Mouse (Mus musculus): Measurements from ENCODE around the gene Rgs19.

The Rgs19 gene

DNA sequence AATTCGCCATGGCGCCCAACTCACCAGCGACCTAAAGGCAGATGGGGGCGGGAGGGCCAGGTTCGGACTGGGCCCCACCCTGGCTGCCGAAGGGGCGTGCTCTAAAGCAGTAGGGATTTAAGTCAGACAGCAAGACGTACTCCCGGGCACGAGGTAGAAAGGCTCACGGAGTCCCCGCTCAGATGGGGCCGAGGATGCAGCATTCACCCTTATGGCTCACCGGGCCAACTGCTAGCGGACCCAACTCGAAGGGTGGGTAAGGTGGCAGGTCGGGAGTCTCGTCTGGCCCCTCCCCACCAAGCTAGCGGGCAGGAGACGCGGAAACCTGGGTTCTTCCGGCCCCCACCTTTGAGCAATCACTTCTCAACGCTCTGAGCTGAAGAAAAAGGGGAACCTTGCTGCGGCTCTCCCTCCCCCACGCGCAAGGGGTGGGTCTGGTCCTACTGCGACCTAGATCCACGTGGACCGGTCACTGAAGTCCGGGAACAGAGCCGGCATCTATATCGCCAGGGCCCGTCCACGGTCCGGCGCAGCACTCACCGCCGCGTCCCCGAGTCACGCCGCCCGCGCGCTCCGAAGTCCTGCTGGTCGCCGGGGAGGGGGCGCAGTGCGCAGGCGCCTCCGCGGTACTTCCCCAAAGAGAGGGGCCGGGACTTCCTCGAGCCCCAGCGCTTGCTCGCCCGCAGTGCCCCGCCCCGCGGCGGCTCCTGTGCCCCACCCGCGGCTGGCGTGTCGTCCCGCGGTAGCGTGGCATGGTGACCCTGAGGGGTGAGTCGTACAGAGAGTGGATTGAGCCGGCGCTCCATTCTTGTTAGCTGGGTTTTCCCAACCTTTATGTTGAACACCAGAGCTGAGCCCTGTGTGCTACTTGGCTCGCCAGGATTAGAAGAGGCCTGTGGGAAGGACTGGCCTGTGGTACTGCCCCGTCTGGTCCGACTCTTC is at the start of gene Rgs19:
Gene Rgs19, minus strand, starts transcription at position 639 of the 942 bp plus-strand sequence.
- no peak for DNase-seq (ENCODE audit: low read depth, low spot score)

- DNase-seq (ENCODE audit: low read depth, low spot score), result no peak
Observed at GRCm38 (mm10) chr2:181730051-181730450, 36.3 kb upstream of the Rgs19 start.

DNA sequence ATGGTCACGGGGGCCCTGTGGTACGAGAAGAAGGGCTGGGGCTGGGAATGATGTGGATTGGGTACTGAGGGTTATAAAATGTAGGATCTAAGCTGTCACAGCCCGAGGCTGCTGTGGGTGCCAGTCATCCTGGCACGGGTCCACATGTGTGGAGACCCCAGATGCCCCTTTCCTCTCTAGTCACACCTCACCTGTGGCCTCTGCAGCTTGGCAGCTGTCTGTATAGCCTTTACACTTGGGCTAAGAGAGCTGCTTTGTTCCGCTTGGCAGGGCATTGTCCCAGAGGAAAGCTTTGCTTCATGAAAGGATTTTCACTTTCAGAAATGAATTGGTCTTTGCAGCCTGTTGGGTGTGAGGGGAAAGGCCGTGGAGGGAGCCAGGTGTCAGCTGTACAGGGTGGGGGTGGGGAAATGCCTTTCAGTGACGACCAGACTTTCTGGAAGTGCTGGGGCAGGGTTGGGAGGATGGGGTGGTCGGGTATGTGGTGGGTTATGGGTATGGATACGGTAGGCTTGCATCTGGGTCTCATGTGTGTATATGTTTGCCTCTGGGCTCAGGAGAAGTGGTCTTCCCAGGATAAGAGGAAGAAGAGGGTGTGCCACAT is 34.0 kb upstream of the Rgs19 start:
- DNase-seq (ENCODE audit: low read depth, low spot score), result no peak

GRCm38 (mm10) chr2:181722213-181722612 is 28.4 kb upstream of the Rgs19 start:
- no peak for DNase-seq (ENCODE audit: low read depth, low spot score)

- DNase-seq (ENCODE audit: low read depth, low spot score), result no peak
Observed at GRCm38 (mm10) chr2:181721200-181721599, 27.4 kb upstream of the Rgs19 start.

DNA sequence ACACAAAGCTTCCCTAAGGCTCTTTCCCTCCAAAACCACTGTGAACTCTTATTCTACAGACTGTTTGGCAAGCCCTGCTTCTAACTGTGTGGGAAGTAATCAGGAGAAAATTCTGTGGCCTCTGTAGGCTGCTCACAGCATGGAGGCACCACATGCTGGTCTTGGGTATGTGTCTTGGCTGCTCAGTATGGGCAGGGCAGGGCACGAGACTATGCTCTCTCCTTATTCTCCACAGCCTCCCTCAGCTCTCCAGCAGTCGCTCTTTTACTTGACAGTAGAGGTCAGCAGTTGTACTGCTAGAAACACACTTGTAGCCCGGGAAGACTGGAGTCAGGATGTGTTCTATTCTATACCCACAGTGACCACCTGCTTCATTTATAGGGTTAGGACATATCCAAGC is 26.3 kb upstream of the Rgs19 start:
- no peak for DNase-seq (ENCODE audit: low read depth, low spot score)

GRCm38 (mm10) chr2:181716991-181717390 is 23.2 kb upstream of the Rgs19 start:
- no peak for DNase-seq (ENCODE audit: low read depth, low spot score)

- DNase-seq (ENCODE audit: low read depth, low spot score), result no peak
Observed at GRCm38 (mm10) chr2:181715382-181715781, 21.6 kb upstream of the Rgs19 start.

- peak; percentile 62 for DNase-seq (ENCODE audit: low read depth, low spot score)
Observed at GRCm38 (mm10) chr2:181714903-181715326, 21.1 kb upstream of the Rgs19 start, which contains the start of gene Oprl1. Gene Oprl1 (plus strand): TSS chr2:181715016.

DNA sequence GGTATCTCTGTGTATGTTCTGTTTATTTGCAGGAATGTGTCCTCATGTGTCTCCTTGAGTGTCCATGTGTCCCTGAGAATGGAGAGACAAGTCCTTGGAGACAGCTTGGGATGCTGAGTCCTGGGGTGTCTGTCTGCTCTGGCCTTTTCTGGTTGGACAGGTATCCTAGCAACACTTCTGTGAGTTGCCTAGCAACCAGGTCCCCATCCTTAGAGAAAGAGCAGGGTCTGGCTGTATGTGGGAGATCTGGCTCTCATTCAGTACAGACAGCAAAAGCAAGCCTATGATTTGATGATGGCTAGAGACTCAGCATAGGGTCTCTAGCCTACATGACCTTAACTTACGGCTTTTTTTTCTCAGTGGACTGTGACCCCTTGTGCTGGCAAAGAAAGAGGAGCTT is 20.0 kb upstream of the Rgs19 start:
- peak; percentile 69 for DNase-seq (ENCODE audit: low read depth, low spot score)

DNA sequence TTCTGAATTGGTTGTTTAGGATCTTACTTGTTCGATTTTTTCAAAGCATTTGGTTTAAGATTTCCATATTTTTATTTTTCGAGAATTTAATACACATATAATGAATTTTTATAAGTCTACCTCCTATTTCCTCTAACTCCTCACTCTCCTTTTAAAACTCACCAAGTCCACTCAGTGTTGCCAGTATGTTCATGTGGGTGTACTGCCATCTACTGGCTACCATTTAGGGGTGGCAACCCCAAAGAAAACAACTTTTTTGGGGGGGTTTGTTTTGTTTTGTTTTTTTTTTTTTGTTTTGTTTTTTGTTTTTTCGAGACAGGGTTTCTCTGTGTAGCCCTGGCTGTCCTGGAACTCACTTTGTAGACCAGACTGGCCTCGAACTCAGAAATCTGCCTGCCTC is 12.9 kb upstream of the Rgs19 start:
- no peak for DNase-seq (ENCODE audit: low read depth, low spot score)

GRCm38 (mm10) chr2:181698241-181698640 is 4.5 kb upstream of the Rgs19 start, which contains the start of gene Lkaaear1:
Gene Lkaaear1 (minus strand): TSS chr2:181698442.
- DNase-seq (ENCODE audit: low read depth, low spot score), result no peak

- no peak for DNase-seq (ENCODE audit: low read depth, low spot score)
Observed at GRCm38 (mm10) chr2:181696801-181697420, 3.1 kb upstream of the Rgs19 start.

- DNase-seq (ENCODE audit: low read depth, low spot score), result no peak
Observed at GRCm38 (mm10) chr2:181695776-181696175, 2.0 kb upstream of the Rgs19 start.

GRCm38 (mm10) chr2:181694581-181694980 is 804 bp upstream of the Rgs19 start:
- no peak for DNase-seq (ENCODE audit: low read depth, low spot score)

GRCm38 (mm10) chr2:181692304-181692703 is 1.5 kb downstream of the Rgs19 start:
- no peak for DNase-seq (ENCODE audit: low read depth, low spot score)

- no peak for DNase-seq (ENCODE audit: low read depth, low spot score)
Observed at GRCm38 (mm10) chr2:181691571-181691970, 2.2 kb downstream of the Rgs19 start.

- no peak for DNase-seq (ENCODE audit: low read depth, low spot score)
Observed at GRCm38 (mm10) chr2:181691083-181691482, 2.7 kb downstream of the Rgs19 start.

DNA sequence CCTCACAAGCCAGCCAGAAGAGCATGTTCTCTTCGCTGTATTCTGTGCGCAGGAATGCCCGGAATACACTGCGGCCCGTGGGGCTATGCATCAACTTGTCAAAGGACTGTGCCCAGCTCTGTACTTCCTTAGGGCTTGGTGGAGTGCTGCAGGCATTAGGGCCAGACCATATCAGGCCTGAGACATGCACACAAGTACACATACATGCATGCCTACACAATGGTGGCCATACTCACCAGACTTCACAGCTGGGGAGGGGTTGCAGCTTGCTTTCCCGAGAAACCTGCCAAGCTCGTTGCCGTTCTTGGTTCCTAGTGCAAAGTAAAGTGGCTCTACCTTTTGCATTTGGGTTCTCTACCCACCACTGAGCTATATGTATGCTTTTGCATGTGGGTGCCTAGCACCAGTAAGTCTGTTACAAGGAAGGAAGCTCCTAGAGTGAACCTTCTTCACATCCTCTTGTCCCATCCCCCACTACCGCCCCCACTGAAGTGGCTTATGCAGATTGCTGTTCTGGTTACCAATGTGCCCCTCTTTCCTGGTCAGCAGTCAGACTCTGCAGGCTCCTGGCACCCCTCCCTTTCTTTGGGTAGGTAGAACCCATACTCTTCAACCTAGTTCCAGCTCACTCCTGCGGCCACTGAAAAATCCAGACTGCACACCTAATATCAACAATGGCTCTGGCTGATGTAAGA is 4.2 kb downstream of the Rgs19 start:
- DNase-seq (ENCODE audit: low read depth, low spot score), result no peak

- DNase-seq (ENCODE audit: low read depth, low spot score), result no peak
Observed at GRCm38 (mm10) chr2:181687586-181687985, 6.2 kb downstream of the Rgs19 start.

GRCm38 (mm10) chr2:181685686-181686085 is 8.1 kb downstream of the Rgs19 start:
- no peak for DNase-seq (ENCODE audit: low read depth, low spot score)

DNA sequence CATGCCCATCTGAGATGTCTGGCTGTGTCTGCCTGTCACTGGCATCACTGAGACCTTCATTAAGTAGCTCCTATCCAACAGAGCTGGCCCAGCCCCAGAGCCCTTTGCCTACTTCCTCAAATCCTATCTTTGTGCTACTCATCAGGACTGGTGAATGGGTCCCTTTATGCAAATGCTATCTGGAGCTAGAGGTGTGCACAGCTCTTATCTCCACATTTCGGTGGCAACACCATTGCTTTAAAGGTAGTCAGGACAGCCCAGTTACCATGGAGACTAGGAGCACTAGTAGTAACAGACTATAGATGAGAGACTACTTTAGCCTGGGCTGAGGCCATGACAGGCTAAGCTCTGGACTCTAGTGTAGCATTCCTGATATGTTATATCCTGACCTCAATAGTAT is 9.1 kb downstream of the Rgs19 start:
- DNase-seq (ENCODE audit: low read depth, low spot score), result no peak

Measured in brain, embryonic 18.5 days (tissue).